Mouse (Mus musculus) Patski (cell line): ENCODE results near the gene Ckap2l. TPM values are rescaled to one million over a fixed set of nuclear protein-coding genes. Genes with fewer than 3 reads are reported as not detected.

ENCODE experiments used
- ATAC-seq: fragments of 100-300 bp; one replicate; pipeline ENCODE4 v1.8.0; 2021
- CTCF ChIA-PET: fragments of 350-600 bp; sonication (Branson Sonifier 250); formaldehyde crosslinking; loops from one replicate; lab custom pipeline; 2022; ENCODE audit warnings: inconsistent platforms; lab: Charles Lee
- POLR2A ChIA-PET: fragments of 350-600 bp; sonication (Branson Sonifier 250); formaldehyde crosslinking; loops from one replicate; lab custom pipeline; 2022; ENCODE audit warnings: antibody characterized with exemption, inconsistent platforms; lab: Charles Lee
- DNase-seq: peaks from one replicate; pipeline ENCODE4 v3.0.0-alpha.2; 2011; ENCODE audit warnings: low read depth, low spot score
- H3K27me3 ChIP-seq: fragments of 371-371 bp; one replicate; pipeline ENCODE4 v1.5.1; 2021
- CTCF ChIP-seq: fragments of 100-300 bp; IDR thresholded peaks from one replicate; pipeline ENCODE4 v1.5.1; 2021
- in situ Hi-C: fragments of 300-500 bp; cut with MboI; formaldehyde crosslinking; loops from 3 replicates; pipeline ENCODE4 v1.11.1; 2018; ENCODE audit warnings: low pct_unique_long_range_greater_than_20kb, mixed read lengths
- polyA plus RNA-seq: library from polyadenylated mRNA; unstranded; gene quantifications from one replicate; pipeline ENCODE4 v1.2.3, GENCODE M21; 2021

The Ckap2l gene
- polyA plus RNA-seq, 1 experiment from 2014 or later: 27.6 TPM

DNA sequence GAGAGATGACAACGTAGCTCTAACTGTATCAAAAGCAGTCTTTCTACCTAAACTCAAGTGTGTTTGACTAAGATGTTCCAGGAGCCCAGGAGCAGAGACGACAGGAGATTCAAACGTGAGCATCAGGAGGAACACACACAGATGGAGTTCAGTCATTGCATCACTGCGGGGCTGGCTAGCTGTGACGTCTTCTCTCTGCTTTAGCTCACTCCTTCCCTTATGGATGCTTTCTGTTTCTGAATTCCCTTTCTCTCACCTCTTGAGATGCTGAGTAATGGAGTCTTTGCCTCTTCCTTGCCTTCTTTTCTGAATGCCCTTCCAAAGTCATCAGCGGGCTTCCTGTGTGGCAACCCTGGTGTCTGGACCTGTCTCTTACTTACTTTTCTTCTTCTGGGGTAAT, 17.9 kb upstream of the Ckap2l start:
- ATAC-seq: no peak
- in situ Hi-C loops: loop anchor here (10.0 kb wide), 1 partner anchor 90 kb away; no protein-coding TSS in a partner anchor
- CTCF ChIA-PET: no interaction called here
- no peak for TF ChIP-seq CTCF
- DNase-seq: no peak
- no peaks in the 10 kb centered on the region for H3K27me3 ChIP-seq
- POLR2A ChIA-PET: no interaction called here

DNA sequence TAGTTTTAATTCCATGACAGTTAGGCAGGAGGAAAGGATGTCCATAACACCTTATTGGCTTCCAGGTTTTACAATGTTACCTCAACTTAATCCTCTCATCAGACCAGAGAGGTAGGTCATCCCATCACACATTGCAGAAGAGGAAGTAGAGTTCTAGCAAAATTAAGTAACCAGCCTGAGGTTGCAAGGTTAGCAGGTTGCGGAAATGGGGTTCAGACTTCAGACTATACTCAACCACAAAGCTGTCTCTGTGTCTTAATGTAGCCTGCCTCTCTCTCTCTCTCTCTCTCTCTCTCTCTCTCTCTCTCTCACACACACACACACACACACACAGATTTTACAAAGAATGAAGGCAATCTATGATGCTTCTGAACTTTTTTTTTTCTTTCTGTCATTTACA, 16.9 kb upstream of the Ckap2l start:
- ATAC-seq: no peak
- DNase-seq: no peak
- H3K27me3 ChIP-seq: no peaks in the 10 kb centered on the region
- ChIA-PET CTCF (no interaction called here), POLR2A (no interaction called here)
- no peak for TF ChIP-seq CTCF
- in situ Hi-C loops: loop anchor here (10.0 kb wide), 1 partner anchor 91 kb away; no protein-coding TSS in a partner anchor

DNA sequence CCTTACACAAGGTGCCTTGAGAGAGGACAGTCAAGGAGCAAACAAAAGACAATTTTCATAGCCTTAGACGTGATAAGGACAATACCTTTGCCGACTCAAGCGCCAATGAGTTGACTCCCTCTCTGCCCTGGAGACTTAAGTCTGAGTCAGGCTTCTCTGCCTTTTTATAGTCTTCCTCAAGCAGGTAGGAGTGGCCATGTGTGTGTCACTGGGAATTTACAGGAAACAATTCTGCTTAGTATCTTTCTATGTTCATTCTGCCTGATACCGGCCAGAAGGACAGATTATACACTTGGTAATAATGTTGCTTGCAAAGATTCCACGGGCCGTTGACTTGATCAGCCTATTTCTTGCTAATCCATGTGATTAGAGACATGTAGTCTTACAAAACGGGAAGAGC, 12.8 kb upstream of the Ckap2l start, which contains the start of gene Il1a:
Gene Il1a (minus strand): TSS at position 137 of the 400 bp plus-strand sequence.
- in situ Hi-C loops: loop anchor here (10.0 kb wide), 1 partner anchor 95 kb away; no protein-coding TSS in a partner anchor
- H3K27me3 ChIP-seq: no peaks in the 10 kb centered on the region
- DNase-seq: no peak
- ChIA-PET POLR2A (no interaction called here), CTCF (no interaction called here)
- TF ChIP-seq CTCF: no peak
- no peak for ATAC-seq

DNA sequence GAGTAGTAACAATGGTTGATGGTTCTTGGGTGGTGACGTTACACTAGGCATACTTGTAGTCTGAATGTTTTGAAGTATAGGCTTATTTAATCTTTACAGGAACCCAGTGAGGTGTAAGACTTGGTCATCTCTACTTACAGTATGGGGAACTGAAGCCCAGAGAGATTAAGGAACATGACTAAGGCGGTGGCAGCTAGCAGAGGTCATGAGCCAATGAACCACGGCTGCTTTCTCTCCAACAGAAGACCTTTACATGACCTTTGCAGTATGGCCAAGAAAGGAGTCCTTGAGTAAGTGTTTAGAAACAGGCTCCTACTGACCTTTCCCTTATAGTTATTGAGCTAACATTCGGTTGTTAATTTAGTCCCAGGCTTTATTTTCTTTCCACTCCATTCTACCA, 9.0 kb upstream of the Ckap2l start:
- CTCF ChIA-PET: no interaction called here

DNA sequence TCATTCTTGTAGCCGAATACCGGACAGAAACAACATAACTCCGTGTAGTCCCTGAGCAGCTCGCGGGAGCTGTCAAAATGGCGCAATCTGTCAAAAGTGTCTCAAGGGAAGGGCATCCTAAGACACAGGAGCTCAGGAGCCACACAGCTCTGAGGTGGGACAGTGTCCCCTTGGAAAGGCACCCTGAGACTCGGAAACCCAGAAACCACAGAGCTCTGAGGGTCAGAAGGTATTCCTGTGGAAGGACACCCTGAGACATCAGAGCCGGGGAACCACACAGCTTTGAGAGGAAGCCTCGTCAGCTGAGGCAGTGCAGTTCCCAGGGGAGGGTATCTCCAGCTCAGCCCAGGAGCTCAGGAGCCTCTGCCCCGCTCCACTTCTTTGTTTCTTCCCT, 574 bp upstream of the Ckap2l start:
- no peak for TF ChIP-seq CTCF
- ChIA-PET CTCF (no interaction called here), POLR2A (no interaction called here)
- ATAC-seq: peak; percentile 16
- no peaks in the 10 kb centered on the region for H3K27me3 ChIP-seq
- in situ Hi-C loops: no loop called here
- DNase-seq: no peak

More for the DNA sequence above, 9.0 kb upstream of the Ckap2l start:
- DNase-seq (no peak), ATAC-seq (no peak)
- H3K27me3 ChIP-seq: no peaks in the 10 kb centered on the region
- POLR2A ChIA-PET: no interaction called here
- in situ Hi-C loops: no loop called here
- TF ChIP-seq CTCF: no peak

DNA sequence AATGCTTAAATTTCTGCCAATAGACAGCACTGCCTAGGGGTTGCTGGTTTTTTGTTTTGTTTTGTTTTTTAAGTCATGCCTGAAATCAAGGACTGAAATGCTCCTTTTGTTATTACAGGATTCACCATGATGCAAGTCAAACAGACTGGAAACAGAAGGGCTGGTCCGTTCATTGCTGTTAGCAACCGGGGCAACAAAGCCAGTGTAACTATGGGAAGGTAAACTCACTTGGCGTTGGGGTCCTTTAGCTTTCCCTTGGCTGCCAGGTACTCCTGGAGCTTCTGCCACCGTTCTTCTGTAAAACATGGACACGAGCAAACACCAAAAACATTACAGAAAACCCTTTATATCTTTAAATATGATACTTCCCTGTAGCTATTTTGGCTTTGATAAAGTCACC, 926 bp downstream of the Ckap2l start:
- TF ChIP-seq CTCF: no peak
- H3K27me3 ChIP-seq: no peaks in the 10 kb centered on the region
- ATAC-seq (no peak), DNase-seq (no peak)
- ChIA-PET CTCF (interaction anchor here (1.2 kb wide), 1 partner anchor 12 kb away, joined by 3 read pairs; no protein-coding TSS in a partner anchor), POLR2A (no interaction called here)
- in situ Hi-C loops: no loop called here

DNA sequence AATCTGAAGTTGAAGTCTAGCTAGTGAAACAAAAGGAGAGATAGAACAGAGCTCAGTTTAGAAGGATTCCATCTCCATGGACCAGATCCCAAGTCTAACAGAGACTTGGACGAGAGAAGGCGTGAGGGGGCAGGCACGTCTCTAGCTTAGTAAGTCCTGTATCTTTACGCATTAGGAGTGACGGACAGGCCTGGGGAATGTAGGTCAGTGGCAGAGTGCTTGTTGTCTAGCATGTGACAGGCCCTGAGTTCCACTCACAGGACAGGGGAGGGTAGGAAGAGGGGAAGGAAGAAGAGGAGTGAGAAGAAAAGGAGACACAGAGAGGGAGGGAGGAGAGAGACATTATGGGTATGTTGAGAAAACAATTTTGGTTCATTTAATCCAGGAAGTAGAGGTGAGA, 1.9 kb downstream of the Ckap2l start:
- ChIA-PET CTCF (interaction anchor here (1.2 to 1.4 kb wide), 2 partner anchors 13 to 120 kb away, joined by 3 read pairs; no protein-coding TSS in a partner anchor), POLR2A (no interaction called here)
- in situ Hi-C loops: no loop called here
- no peak for ATAC-seq
- H3K27me3 ChIP-seq: no peaks in the 10 kb centered on the region
- DNase-seq: no peak
- TF ChIP-seq CTCF: no peak

DNA sequence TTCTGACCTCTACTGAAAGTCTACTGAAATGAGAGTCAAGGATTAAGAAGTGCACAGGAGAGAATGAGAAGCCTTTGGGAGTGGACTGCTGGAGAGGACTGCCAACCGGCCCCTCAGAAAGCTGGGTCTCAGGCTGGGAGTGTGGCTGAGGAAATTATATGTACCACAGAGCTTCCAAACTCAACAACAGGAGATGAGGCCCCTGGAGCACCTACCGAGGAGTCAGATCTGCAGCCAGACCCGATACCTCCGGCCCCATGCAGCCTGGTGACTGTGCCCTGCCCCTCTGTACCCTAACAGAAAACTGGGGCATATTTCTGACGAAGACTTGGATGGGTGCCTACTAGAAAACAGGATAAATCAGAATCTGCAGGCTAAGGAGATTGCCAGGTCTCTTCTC, 23.2 kb downstream of the Ckap2l start:
- no peaks in the 10 kb centered on the region for H3K27me3 ChIP-seq
- DNase-seq (no peak), ATAC-seq (no peak)
- TF ChIP-seq CTCF: no peak
- ChIA-PET CTCF (interaction anchor here (0.9 to 1.3 kb wide), 4 partner anchors 9 to 14 kb away, joined by 3 read pairs; no protein-coding TSS in a partner anchor), POLR2A (interaction anchor here (1.5 kb wide), 1 partner anchor 10 kb away, joined by 3 read pairs; no protein-coding TSS in a partner anchor)
- in situ Hi-C loops: loop anchor here (25.0 kb wide), 1 partner anchor 412 kb away; the partner anchor contains the start of gene Fbln7

DNA sequence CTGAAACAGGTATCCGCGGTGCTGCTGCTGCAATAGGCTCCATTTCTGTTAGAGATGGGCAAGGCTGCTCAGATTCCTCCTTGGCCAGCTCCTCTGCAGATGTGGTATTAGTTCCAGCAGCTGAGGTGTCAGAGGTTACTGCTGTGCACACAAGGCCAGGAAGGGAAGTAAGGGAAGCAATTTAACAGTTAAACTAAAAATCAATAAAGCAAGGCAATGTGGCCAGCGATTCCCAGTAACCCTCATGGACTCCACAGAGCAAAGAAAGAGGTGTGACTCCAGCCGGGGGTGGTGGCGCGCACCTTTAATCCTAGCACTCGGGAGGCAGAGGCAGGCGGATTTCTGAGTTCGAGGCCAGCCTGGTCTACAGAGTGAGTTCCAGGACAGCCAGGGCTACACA, 26.4 kb downstream of the Ckap2l start:
- ChIA-PET CTCF (no interaction called here), POLR2A (no interaction called here)
- no peaks in the 10 kb centered on the region for H3K27me3 ChIP-seq
- TF ChIP-seq CTCF: no peak
- no peak for ATAC-seq
- in situ Hi-C loops: loop anchor here (25.0 kb wide), 1 partner anchor 408 kb away; the partner anchor contains the start of gene Fbln7
- DNase-seq: no peak

DNA sequence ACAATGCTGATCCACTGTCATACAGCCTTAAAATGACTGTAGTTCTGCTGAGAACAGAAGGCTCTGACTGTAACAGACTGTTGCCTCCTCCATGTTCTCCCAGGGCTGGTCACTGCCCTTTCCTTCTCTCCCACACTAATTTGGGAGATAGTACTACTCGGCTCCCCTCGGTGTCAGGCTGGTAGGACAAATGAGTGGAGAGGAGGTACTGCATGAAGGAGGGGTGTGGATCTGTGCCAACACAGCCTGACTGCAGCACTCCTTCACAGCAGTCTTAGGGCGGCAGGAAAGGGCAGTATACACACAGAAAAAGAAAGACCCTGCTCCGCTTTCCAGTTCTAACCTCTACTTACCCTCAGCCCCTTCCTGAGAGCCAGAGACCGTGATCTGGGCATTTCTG, 27.0 kb downstream of the Ckap2l start:
- no peak for ATAC-seq
- ChIA-PET POLR2A (no interaction called here), CTCF (interaction anchor here (0.9 to 2.3 kb wide), 3 partner anchors 11 to 46 kb away, joined by 3 to 9 read pairs (median 3); no protein-coding TSS in a partner anchor)
- no peaks in the 10 kb centered on the region for H3K27me3 ChIP-seq
- TF ChIP-seq CTCF: no peak
- in situ Hi-C loops: loop anchor here (25.0 kb wide), 1 partner anchor 408 kb away; the partner anchor contains the start of gene Fbln7
- no peak for DNase-seq

DNA sequence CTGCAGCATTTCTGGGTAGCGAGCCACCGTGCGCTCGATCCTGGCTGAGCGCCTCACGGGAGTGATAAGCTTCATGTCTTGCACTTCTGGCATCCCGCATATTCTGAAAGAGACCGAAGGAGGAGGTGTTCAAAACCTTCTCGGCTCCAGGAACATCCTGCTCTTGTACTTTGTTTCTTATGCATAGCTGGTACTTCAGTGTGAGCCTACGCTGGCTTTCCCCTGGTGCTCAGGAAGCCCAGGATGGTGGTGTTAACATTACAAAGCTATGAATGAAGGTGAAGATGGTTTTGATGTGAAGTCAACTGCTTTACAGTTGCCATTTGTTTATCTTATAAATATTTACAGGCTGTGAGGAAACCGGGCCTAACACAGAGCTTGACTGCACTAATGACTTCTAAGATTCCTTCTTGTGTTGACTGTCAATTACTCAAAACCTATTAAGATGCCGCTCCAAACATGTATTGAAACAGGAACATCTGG, 27.8 kb downstream of the Ckap2l start:
- no peaks in the 10 kb centered on the region for H3K27me3 ChIP-seq
- ChIA-PET POLR2A (interaction anchor here (0.6 kb wide), 1 partner anchor 1867 kb away, joined by 3 read pairs; no protein-coding TSS in a partner anchor), CTCF (interaction anchor here (0.9 to 2.3 kb wide), 3 partner anchors 11 to 47 kb away, joined by 3 to 9 read pairs (median 3); no protein-coding TSS in a partner anchor)
- in situ Hi-C loops: loop anchor here (25.0 kb wide), 1 partner anchor 407 kb away; the partner anchor contains the start of gene Fbln7
- DNase-seq: no peak
- no peak for ATAC-seq
- TF ChIP-seq CTCF: no peak
